Mouse (Mus musculus): ENCODE measurements at regions not wholly inside any gene's neighbourhood (a gene's known extent, or its start where the extent isn't known, plus 50 kb on each side); places are given as distances from the start of the nearest gene placed in this dataset.

DNA sequence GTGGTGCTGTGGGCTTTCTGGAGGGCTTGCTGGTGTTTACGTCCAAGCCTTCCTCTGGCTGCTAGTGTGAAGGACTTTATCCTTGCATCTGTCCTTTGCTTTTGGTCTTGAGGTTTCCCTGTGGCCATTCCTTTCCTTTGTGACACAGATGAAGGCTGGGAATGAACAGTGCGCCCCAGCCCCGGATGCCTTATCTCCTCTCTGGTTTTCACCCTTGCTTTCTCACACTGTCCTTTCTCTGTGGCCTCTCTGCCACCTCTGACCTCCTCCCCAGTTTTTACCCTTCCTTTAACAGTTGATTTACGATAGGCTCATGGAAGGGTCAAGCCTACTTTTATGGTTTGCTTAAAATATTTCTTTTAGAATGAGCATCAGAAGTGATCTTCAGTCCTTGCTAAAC lies 53.2 kb downstream of the Gas1 start:
- DNase-seq (ENCODE audit: low spot score), result no peak

DNA sequence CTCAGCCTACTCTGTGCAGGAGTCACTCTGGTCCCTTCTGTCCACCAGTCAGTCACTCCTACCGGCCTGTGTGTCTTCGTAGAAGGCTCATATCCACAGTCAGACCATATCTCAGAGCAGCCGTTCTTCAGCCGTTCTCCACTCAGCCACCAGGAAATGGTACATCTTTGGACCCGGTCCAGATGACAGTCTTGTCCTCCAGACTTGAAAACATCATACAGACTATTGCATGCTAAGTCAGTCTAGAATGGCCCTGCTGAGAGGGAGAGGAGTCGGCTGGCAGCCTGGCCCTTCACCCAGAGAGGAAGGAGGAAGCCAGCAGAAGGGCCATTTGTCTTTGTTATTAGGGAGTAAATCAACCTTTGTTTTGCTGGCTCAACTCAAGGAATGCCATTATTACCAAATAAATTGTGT lies 54.0 kb downstream of the Gas1 start:
- DNase-seq (ENCODE audit: low spot score), result peak; percentile 15

DNA sequence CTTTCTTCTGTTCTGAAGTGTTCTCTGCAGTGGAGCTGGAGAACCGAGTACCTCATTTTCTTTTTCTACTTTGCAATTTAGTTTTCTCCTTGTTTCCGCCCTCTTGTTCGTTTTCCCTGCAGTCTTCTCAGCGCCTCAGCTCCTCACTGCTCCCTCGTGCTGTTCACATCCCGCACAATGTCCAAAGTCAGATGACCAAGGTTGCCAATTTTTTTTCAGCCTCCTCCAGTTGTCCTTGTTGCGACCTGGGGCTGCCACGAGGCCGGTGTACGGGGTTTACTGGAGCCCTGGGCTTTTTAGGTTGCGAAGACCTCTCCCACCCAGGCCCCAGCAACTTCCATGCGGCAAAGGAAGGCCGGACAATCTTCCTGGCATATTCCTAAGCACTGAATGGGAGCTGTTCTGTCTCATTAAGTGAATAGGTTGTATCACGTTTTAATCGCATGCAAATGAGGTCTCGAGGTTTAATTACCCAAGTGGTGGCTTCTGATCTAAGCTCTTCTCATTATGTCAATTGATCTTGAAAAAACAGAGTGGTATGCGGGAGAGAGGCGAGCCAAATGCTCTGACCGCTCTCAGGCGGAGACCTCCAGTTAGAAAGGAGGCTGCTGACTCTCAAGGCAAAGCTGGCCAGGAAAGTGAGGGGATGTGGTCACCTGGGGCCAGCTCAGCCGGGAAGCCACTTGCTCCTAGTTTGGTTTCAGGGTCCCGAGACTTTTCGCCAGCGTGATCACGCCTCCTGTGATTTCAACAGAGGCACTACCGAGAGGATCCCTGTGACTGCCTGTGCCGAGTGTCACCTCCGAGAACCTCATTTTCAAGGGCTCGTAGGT lies 54.6 kb downstream of the Gas1 start:
- peak; percentile 23 for DNase-seq (ENCODE audit: low spot score)

DNA sequence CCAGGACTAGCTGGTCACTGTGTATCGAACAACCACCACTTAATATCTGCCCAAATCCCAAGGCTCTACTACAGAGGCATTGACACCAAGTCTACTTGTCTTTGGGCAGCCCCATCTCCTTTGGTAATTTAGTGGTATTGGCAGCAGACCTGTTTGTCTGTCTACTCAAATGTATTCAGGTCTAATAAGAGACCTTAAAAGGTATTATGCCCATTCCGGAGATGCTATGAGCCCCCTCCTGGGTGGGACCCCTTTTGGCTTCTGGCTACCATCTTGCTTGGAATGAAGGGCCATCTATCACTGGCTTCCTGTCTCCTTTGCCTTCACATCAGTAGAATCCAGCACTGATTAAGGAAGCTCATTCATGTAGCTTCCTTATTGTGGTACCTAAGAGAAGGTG lies 65.7 kb downstream of the Gas1 start:
- no peak for DNase-seq (ENCODE audit: low spot score)

DNA sequence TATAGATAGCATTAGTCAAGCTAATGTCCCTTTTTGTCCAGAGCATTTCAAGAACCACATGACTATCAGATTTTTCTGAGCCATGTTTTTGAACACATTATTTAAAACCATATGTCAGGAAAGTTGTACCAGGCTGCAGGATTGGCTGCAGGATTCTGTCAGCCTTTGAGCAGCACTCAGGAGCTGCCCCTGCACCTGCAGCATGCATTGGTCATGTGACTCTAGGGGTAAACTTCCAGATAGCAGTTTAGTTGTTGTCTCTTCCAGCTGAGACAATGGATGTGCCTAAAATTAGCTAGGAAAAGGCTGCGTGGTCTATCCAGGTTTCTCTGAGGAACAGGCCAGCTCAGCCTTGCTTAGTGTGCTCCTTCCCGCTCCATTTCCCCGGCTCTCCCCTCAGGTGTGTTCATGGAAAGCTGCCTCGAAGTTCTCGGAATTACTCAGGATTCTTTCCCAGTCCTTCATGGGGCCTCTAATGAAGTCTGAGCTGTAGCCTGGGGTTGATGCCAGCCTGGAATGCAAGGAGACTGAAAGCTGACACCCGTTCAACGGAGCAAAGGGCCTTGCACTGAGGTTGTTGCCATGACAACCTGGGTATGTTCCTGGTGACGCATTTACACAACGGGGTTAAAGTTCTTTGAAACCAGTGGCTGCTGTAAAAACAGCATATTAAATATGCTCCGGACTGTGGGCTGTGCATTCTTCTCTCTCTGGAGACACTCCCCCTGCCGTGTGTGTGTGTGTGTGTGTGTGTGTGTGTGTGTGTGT lies 66.9 kb downstream of the Gas1 start:
- peak; percentile 79 for DNase-seq (ENCODE audit: low spot score)

DNA sequence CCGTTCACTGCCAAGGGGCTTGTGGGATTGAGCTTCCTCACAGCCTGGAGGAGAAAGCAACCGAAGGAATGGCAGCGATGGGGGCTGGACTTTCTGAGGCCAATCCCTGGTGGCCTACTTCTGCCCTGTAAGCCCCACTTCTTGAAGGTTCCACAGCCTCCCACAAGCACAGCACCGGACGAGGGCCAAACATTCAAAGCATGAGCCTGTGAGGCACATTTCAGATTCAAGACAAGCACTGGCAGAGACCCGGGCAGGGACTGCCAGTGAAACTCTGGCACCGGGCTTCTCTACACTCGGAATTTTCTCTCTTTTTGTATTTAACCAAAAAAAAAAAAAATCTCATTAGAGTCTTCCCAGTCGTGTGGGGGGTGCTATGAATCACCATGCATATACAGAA lies 71.9 kb downstream of the Gas1 start:
- DNase-seq (ENCODE audit: low spot score), result no peak

DNA sequence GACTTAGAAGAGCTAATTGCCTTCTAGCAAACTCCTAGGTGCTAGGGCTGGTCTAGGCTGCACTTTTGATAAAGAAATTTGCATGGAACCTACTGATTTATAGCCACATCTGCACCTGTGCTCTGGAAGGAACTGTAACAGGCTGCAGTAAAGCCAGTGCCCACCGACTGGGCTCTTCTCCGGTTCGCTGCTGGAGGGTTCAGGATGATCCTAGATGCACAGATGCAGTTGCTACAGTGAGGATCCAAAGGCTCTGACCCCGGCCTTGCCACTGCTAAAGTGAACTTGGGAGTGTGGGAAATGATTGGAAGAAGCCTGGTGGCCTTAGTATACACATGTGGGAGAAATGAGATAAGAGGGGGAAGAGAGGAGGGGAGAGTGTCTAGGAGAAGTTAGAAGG lies 75.5 kb downstream of the Gas1 start:
- DNase-seq (ENCODE audit: low spot score), result no peak

DNA sequence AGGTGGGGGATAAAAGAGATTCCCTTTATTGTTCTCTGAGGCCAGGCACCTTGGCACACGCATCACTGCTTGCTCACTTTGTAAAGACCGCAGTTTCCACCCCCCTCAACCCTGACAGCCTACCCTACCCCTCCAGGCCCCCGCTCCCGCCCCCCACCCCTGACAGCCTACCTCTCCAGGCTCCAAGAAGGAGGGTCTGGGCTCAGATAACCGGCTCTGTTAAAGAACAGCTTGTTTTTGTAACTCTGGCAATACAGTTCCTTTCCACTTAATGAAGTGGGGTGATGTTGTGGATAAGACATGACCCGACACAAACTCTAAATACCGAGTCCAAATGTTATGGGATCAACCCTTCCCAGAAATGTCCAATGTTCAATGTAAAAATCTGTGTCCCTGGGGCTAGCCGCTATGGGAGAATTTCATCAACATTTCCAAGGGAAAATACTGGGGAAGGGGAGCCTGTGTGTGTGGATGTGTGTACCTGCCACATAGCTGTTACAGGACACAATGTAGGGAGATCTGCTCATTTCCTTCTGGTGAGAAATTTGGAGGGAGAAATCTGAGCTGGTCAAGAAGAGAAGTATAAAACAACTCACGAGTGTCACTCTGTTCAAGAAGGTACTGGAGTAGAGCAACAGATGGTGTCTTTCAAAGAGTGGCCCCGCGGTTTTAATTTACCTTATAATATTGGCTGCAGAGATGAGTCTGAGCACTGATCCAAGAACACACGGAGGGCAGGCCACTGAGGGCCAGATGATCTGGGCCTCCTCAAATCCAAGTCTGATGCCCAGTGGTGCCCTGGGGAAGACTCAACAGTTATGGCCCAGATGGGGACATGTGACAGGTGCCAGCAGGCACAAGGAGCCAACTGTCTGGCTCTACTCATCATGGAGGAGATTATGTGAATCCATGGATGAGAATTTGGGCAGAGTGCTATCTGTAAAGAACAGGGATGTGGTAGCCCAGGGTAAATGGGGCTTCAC lies 76.7 kb downstream of the Gas1 start:
- DNase-seq (ENCODE audit: low spot score), result no peak

DNA sequence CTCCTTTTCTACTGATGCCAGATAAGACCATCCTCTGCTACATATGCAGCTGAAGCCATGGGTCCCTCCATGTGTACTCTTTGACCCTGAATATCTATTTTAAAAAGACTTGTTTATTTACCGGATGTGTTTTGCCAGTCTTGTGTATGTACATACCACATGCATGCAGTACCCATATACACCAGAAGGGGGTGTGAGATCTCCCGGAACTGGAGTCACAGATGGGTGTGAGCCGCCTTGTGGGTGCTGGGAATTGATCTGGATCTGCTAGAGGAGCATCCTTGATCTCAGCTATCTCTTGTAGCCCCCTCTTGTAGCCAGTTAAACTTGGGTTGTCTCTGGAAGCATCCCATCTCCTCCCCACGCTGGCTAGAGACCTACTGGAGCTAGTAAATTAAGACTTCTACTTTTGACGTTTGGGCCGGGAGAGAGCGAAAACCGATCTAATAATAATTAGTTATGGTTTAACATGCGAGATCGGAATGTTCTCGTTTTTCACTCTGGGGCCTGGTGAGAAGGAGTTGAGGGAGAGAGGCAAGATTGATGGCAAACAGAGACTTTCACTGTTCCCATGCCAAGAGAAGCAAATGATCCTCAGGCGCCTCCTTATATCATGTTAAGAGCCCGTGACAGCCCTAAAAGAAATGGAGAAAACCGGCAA lies 77.6 kb downstream of the Gas1 start:
- DNase-seq (ENCODE audit: low spot score), result peak; percentile 23

DNA sequence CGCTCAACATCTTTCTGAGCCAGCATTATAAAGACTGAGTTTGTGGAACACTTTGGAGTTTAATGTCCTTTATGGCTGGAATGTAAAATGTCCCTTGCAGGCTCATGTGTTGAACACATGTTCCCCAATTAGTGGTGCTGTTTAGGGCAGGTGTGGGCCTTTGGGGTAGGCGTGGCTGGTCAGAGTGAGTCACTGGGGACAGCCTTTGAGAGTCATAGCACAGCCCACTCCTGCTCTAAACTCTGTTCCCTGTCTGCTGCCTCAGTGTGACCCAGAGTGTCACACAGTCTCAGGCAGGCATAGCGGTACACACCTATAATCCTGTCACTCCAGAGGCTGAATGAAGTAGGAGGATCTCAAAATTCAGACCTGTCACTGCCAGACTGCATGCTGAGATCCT lies 78.8 kb downstream of the Gas1 start:
- no peak for DNase-seq (ENCODE audit: low spot score)

DNA sequence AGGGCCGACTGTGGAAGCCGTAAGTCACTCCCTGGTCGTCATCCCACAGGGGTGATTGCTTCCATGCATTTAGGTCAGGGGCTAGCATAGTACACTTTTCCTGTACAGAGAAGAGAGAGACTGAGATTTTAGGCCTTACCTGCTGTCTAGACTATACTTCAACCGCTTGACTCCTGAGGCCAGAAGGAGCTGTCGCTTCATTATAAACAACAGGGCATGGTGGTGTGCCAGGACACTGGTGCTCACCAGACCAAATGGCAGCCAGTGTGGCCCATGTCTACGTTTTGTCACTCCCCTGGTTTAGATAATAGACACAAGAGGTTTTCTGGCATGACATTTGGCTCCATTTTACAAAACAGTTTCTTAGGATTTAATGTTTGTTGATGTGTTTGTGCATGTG lies 79.4 kb downstream of the Gas1 start:
- DNase-seq (ENCODE audit: low spot score), result no peak

DNA sequence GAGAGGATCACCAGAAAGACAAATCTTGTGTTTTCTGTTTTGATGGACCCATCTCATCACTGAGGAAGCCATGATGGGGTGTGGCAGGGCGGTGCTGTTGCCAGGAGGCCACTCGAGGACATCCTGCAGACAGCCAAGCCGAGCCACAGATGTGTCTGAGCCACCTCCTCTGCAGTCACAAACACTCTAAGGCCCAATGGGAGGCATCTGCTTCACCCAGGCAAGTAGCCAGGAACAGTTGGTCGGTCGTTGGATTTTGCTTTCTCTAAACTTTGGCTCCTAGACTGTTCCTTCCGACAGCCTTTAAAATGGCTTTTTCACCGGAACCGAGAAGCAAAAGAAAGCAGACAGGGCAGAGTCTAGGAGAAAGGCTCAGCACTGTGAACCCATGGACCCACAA lies 90.5 kb downstream of the Gas1 start:
- no peak for DNase-seq (ENCODE audit: low spot score)

DNA sequence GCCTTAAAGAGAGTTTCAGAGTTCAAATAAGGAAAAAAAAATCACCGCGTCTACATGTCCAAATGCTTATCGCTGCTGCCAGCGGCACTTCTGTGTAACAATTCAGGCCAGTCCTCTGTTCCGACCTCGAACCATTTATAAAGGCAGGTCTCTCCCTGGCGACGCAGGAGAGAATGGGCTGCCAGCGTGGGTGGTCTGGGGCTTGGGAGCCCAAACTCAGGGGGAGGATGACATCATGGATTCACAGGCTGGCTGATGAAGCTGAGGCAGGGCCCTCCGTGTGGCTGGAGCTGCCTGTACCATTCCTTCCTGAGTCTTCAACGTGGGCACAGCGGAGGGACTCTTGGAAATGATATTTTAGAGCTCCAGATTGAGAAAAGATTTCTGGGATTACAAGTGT lies 92.2 kb downstream of the Gas1 start:
- peak; percentile 84 for DNase-seq (ENCODE audit: low spot score)

DNA sequence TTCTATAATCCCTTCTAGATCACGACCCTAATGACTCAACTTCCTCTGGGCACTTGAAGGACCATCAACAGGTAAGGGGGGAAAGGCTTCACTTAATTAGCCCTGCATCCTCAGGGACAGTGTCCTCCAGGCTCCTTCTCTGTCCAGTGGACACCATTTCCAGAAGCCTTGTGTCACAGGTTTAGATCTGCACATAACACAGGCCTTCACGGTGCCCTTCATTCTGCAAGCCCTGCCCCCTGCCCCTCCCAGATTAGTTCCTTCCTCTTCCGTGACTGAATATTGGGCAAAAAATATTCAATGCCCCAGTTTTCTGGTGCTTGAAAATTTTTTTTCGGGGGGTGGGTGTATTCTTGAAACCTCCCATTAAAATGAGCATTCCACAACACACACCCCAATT lies 92.9 kb downstream of the Gas1 start:
- DNase-seq (ENCODE audit: low spot score), result no peak

DNA sequence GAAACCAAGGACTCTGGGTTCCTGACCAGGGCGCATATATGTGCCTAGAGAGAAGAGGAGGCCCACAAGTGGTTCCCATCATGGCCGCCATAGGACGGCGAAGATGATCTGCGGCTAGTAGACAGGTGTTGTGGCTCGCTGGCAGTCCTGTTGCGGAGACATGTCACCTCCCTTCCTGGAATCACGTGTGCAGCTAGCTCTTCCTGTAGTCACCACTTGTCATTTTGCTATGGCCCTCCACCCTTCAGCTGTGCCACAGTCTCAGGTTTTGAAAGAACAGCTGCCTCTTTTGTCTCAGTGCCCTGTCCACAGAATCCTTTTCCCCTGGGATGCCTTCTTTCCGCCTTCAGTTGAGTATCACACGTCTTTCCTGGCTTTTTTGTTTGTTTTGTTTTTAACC lies 97.1 kb downstream of the Gas1 start:
- no peak for DNase-seq (ENCODE audit: low spot score)

DNA sequence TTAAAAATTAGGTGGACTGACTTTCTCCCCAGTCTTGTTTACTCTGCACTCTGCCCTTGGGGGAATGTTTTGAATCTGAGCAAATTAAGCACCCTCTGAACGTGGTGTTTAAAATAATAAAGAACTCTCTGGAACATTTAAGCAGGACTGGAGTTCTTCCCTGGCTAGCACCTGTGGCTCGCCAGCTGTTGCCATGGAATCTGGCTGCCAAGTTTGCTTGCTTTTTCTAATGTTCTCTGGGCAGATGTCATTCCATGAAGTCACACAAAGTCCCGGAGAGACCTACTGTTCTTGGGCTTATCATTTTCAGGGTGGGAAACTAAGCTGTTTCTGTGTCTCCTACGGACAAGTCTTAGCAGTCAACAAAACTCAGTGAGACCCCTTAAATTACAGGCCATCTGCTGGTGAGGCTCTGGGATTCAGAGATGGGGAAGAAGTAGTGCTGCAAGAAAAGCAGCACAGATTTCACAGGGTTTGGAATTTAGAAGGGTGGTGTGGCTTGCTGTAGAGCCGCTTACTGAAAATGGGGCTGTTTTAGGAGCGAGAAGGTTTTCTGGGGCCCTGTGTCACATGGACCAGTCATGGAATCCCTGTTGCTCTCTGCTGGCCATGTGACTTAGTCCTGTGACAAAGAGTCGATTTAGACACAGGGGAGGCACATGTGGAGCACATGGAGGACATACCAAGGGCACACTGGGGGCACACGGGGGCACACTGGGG lies 98.7 kb downstream of the Gas1 start:
- DNase-seq (ENCODE audit: low spot score), result no peak

DNA sequence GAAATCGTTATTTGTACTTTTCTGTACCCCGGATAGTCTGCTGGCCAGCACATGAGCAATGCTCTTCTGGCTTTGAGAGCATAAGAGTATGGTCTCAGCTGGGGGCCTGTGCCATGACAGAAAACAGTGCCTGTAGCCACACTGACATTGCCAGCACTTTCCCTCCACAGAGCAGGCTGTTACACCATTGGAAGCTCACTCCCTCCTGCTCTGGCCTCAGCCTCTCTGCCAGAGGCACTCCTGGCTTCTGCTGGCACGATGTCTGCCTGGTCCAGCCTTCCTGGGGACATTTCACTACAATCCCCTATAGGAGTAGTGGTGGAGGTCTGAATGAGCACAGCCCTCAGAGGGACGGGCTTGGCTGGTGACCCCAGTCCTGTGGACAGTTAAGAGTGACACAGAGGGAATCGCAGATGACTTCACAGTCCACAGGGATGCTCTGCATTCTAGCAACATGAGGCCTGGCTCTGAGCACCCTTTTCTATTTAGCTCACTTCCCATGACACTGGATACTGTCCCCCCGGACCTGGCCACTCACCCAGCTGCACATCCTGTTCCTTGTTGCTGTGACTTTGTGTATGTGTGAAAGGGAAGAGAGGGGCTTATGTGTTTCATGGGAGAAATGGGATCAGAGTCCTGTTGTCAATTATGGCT lies 100.9 kb downstream of the Gas1 start:
- no peak for DNase-seq (ENCODE audit: low spot score)

DNA sequence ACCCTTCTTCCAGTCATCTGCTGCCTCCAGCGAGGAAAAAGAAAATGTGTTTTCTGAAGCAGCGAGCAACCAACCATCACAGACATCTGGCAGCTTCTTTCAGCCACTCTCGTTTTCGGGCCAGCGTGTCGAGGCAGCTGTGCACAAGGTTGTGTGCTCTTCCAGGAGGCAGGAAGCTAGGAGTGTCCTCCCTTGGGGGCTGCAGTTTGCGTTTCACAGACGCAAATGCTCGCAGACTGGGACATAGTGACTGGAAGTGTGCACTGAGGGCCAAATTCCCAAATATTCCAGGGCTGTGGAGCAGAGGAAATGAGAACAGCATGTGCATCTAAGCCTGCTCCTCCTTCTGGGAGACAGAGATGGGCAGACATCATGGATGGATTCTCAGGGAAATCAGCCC lies 105.6 kb downstream of the Gas1 start:
- DNase-seq (ENCODE audit: low spot score), result no peak

DNA sequence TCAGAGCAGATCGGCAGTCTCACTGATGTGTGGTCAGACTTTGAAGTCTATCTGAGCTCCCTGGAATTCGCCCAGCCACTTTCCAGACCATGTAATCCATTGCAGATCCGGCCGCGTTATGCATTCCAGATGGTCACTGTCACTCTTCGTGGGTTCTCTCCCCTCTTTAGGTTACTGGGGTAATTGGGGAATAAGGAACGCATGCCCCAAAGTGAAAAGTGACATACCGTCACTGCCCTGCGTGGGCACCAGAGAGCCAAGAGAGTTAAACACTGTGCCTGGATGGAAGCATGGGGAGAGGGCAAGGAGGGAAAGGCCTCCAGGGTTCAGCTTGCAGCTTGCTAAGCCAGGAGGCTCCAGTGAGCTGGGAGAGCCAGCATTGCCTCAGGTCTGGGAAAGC lies 108.0 kb downstream of the Gas1 start:
- DNase-seq (ENCODE audit: low spot score), result no peak

DNA sequence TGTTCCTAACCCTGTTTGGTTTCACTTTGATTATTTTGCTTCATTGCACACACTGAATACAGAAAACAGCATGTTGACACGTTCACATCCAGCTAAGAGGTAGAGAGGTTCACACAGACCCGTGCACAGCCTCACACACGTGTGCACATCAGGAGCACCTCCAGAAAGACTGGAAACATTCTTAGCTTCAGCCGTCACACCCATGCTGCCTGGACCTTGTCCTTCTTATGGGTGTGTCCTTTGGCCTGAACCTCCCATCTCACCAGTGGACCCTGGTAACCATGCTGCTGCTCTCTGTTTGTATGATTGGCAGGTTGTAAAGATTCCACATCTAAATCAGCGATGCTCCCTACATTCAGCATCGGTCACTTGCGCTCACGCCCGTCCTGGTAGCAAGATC lies 109.8 kb downstream of the Gas1 start:
- no peak for DNase-seq (ENCODE audit: low spot score)

DNA sequence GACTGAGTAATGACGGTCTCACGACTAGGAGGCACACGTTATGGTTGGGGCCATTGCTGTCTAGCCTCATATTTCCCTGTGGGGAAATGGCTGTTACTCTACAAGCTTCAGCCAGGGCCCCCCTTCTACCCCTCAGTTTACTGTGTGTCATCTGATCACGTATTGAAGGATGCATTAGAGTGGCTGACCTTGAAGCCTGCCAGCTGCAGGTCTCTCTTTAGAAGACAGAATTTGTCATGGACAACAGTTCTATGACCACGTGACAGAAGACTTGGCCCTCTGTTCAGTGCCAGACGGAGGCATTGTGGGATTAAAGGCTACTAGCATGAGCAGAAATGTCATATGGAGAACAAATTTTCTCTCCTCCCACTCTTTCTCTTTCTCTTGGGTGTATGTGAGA lies 115.6 kb downstream of the Gas1 start:
- no peak for DNase-seq (ENCODE audit: low spot score)
